Mouse (Mus musculus): ENCODE data around the gene Miip. TPM values are rescaled to one million over a fixed set of nuclear protein-coding genes. Genes with fewer than 3 reads are reported as not detected.

Miip gene
- polyA plus RNA-seq, 1 experiment from 2014 or later = 51.3 TPM

- Histone ChIP-seq H3K27me3 (no peaks in the 10 kb centered on the region), H3K9ac (no peak overlapping the region), H3K4me3 (replicated peaks) (no peak overlapping the region), H3K9me3 (replicated peaks) (no peaks in the 10 kb centered on the region), H3K4me2 (no peak overlapping the region), H3K27ac (no peak overlapping the region), H3K4me1 (no peaks in the 10 kb centered on the region), H3K36me3 (peaks cover 93% of the 10 kb centered on the region)
- WGBS = 85% methylated on average over 6 of the region's 6 CpGs
- ATAC-seq (replicated peaks; ENCODE audit: low FRiP score) = no peak
Measured at GRCm38 (mm10) chr4:147890341-147890740, 21.7 kb upstream of the Miip start.

- Histone ChIP-seq H3K27ac (no peak overlapping the region), H3K9ac (no peak overlapping the region), H3K36me3 (peaks cover 94% of the 10 kb centered on the region), H3K27me3 (no peaks in the 10 kb centered on the region), H3K4me1 (no peaks in the 10 kb centered on the region), H3K4me3 (replicated peaks) (no peak overlapping the region), H3K4me2 (no peak overlapping the region), H3K9me3 (replicated peaks) (no peaks in the 10 kb centered on the region)
- ATAC-seq (replicated peaks; ENCODE audit: low FRiP score) = no peak
- WGBS = 93% methylated on average over 4 of the region's 4 CpGs
Measured at GRCm38 (mm10) chr4:147888237-147888636, 19.6 kb upstream of the Miip start.

- H3K27ac ChIP-seq = no peak overlapping the region
- H3K9ac ChIP-seq = no peak overlapping the region
- no peak for ATAC-seq (replicated peaks; ENCODE audit: low FRiP score)
- no peaks in the 10 kb centered on the region for H3K9me3 ChIP-seq (replicated peaks)
- 89% methylated on average over 7 of the region's 7 CpGs for WGBS
- no peaks in the 10 kb centered on the region for H3K27me3 ChIP-seq
- H3K4me1 ChIP-seq = no peaks in the 10 kb centered on the region
- H3K36me3 ChIP-seq = peaks cover 96% of the 10 kb centered on the region
- no peak overlapping the region for H3K4me3 ChIP-seq (replicated peaks)
- H3K4me2 ChIP-seq = no peak overlapping the region
Measured at GRCm38 (mm10) chr4:147887277-147887676, 18.7 kb upstream of the Miip start.

- no peak for ATAC-seq (replicated peaks; ENCODE audit: low FRiP score)
- no peak overlapping the region for H3K9ac ChIP-seq
- WGBS = 80% methylated on average over 12 of the region's 12 CpGs
- no peaks in the 10 kb centered on the region for H3K4me1 ChIP-seq
- H3K9me3 ChIP-seq (replicated peaks) = no peaks in the 10 kb centered on the region
- H3K36me3 ChIP-seq = peaks cover 96% of the 10 kb centered on the region
- no peak overlapping the region for H3K4me2 ChIP-seq
- no peak overlapping the region for H3K27ac ChIP-seq
- no peaks in the 10 kb centered on the region for H3K27me3 ChIP-seq
- H3K4me3 ChIP-seq (replicated peaks) = no peak overlapping the region
Measured at GRCm38 (mm10) chr4:147886158-147886557, 17.5 kb upstream of the Miip start.

GRCm38 (mm10) chr4:147884138-147884537, 15.5 kb upstream of the Miip start:
- WGBS = 89% methylated on average over 3 of the region's 3 CpGs
- no peak for ATAC-seq (replicated peaks; ENCODE audit: low FRiP score)
- no peaks in the 10 kb centered on the region for H3K27me3 ChIP-seq
- H3K27ac ChIP-seq = no peak overlapping the region
- no peaks in the 10 kb centered on the region for H3K9me3 ChIP-seq (replicated peaks)
- no peak overlapping the region for H3K9ac ChIP-seq
- H3K4me3 ChIP-seq (replicated peaks) = no peak overlapping the region
- H3K4me1 ChIP-seq = no peaks in the 10 kb centered on the region
- no peak overlapping the region for H3K4me2 ChIP-seq
- peaks cover 97% of the 10 kb centered on the region for H3K36me3 ChIP-seq

GRCm38 (mm10) chr4:147883041-147883440, 14.4 kb upstream of the Miip start:
- no peak overlapping the region for H3K4me2 ChIP-seq
- no peak overlapping the region for H3K27ac ChIP-seq
- peaks cover 97% of the 10 kb centered on the region for H3K36me3 ChIP-seq
- no peak overlapping the region for H3K4me3 ChIP-seq (replicated peaks)
- H3K9ac ChIP-seq = no peak overlapping the region
- 82% methylated on average over 6 of the region's 6 CpGs for WGBS
- ATAC-seq (replicated peaks; ENCODE audit: low FRiP score) = no peak
- no peaks in the 10 kb centered on the region for H3K9me3 ChIP-seq (replicated peaks)
- no peaks in the 10 kb centered on the region for H3K4me1 ChIP-seq
- no peaks in the 10 kb centered on the region for H3K27me3 ChIP-seq

GRCm38 (mm10) chr4:147881792-147882191, 13.2 kb upstream of the Miip start:
- Histone ChIP-seq H3K4me3 (replicated peaks) (no peak overlapping the region), H3K4me2 (no peak overlapping the region), H3K4me1 (no peaks in the 10 kb centered on the region), H3K36me3 (peaks cover 93% of the 10 kb centered on the region), H3K9me3 (replicated peaks) (no peaks in the 10 kb centered on the region), H3K9ac (no peak overlapping the region), H3K27me3 (no peaks in the 10 kb centered on the region), H3K27ac (no peak overlapping the region)
- WGBS = 93% methylated on average over 7 of the region's 7 CpGs
- ATAC-seq (replicated peaks; ENCODE audit: low FRiP score) = no peak

- no peaks in the 10 kb centered on the region for H3K4me1 ChIP-seq
- H3K9ac ChIP-seq = no peak overlapping the region
- WGBS = 60% methylated on average over 5 of the region's 5 CpGs
- no peaks in the 10 kb centered on the region for H3K9me3 ChIP-seq (replicated peaks)
- no peak for ATAC-seq (replicated peaks; ENCODE audit: low FRiP score)
- no peak overlapping the region for H3K4me2 ChIP-seq
- no peak overlapping the region for H3K4me3 ChIP-seq (replicated peaks)
- H3K27me3 ChIP-seq = no peaks in the 10 kb centered on the region
- no peak overlapping the region for H3K27ac ChIP-seq
- peaks cover 93% of the 10 kb centered on the region for H3K36me3 ChIP-seq
Measured at GRCm38 (mm10) chr4:147879865-147880264, 11.2 kb upstream of the Miip start.

GRCm38 (mm10) chr4:147879456-147879855, 10.8 kb upstream of the Miip start:
- Histone ChIP-seq H3K9ac (no peak overlapping the region), H3K9me3 (replicated peaks) (no peaks in the 10 kb centered on the region), H3K4me2 (no peak overlapping the region), H3K4me1 (no peaks in the 10 kb centered on the region), H3K27me3 (no peaks in the 10 kb centered on the region), H3K4me3 (replicated peaks) (no peak overlapping the region), H3K27ac (no peak overlapping the region), H3K36me3 (peaks cover 93% of the 10 kb centered on the region)
- 59% methylated on average over 2 of the region's 2 CpGs for WGBS
- peak; percentile 6; the same call in 1 of the 2 replicates for ATAC-seq (replicated peaks; ENCODE audit: low FRiP score)

- Histone ChIP-seq H3K36me3 (peaks cover 93% of the 10 kb centered on the region), H3K4me1 (no peaks in the 10 kb centered on the region), H3K4me3 (replicated peaks) (no peak overlapping the region), H3K27ac (no peak overlapping the region), H3K9me3 (replicated peaks) (no peaks in the 10 kb centered on the region), H3K27me3 (no peaks in the 10 kb centered on the region), H3K4me2 (no peak overlapping the region), H3K9ac (no peak overlapping the region)
- no peak for ATAC-seq (replicated peaks; ENCODE audit: low FRiP score)
- WGBS = 96% methylated on average over 9 of the region's 9 CpGs
Measured at GRCm38 (mm10) chr4:147878537-147878936, 9.9 kb upstream of the Miip start.

GRCm38 (mm10) chr4:147875852-147876575, 7.4 kb upstream of the Miip start:
- Histone ChIP-seq H3K4me2 (no peak overlapping the region), H3K4me3 (replicated peaks) (no peak overlapping the region), H3K27ac (no peak overlapping the region), H3K9me3 (replicated peaks) (0 out of 2 replicates have a peak, but pooled peaks cover 2% of the 10 kb centered on the region), H3K4me1 (no peaks in the 10 kb centered on the region), H3K36me3 (peaks cover 91% of the 10 kb centered on the region), H3K27me3 (no peaks in the 10 kb centered on the region), H3K9ac (no peak overlapping the region)
- no peak for ATAC-seq (replicated peaks; ENCODE audit: low FRiP score)
- WGBS = 89% methylated on average over 4 of the region's 4 CpGs

GRCm38 (mm10) chr4:147869238-147869637, 622 bp upstream of the Miip start:
- no peaks in the 10 kb centered on the region for H3K27me3 ChIP-seq
- H3K4me1 ChIP-seq = peaks cover 23% of the 10 kb centered on the region
- peak overlapping the region; percentile 52 for H3K9ac ChIP-seq
- peaks cover 51% of the 10 kb centered on the region for H3K36me3 ChIP-seq
- ATAC-seq (replicated peaks; ENCODE audit: low FRiP score) = no peak
- WGBS = 10% methylated on average over 5 of the region's 5 CpGs
- H3K4me3 ChIP-seq (replicated peaks) = peak overlapping the region; percentile 92
- peak overlapping the region; percentile 76 for H3K27ac ChIP-seq
- H3K9me3 ChIP-seq (replicated peaks) = 0 out of 2 replicates have a peak, but pooled peaks cover 4% of the 10 kb centered on the region
- H3K4me2 ChIP-seq = peak overlapping the region; percentile 74
